ENCODE assay signal across 8 mouse cellular contexts in the genomic region with DNA sequence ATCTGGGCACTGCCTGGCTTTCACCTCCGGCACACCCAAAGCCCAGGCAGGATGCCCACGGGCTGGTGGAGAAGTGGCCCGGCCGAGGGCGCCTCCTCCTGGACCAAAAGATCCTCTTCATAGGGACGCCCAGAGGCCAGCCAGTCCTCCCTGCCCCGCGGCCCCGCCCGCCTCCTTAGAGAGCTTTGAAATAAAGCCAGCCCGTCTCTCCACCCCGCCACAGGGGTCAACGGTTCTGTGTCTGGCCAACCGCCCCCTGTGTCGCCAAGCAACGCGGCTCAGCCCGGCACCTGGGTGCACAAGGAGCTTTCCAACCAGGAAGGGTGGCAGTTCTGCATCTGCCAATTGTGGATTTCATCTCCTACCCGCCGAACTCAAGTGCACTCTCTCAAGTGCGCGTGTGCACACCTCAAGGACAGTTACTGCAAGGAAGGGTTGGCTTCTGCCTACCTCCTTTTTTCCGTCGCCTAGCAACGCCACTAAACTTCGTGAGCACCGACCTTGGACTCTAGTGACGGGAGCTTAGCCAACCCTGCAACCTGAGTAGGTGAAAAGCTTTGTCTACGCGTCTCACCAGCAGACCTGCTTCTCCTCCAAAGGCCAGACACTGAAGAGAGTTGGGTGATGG. TPM values are rescaled to one million over a fixed set of nuclear protein-coding genes. Genes with fewer than 3 reads are reported as not detected.
DNase-seq lines count a peak whose midpoint lies in the region; ATAC-seq and TF ChIP-seq lines count a peak whose summit lies in the region.

A gene (plus strand): TSS at position 56 of the 628 bp plus-strand sequence.

- peak within 1 kb of the TSS; percentile 40 for H3K4me3 ChIP-seq in embryonic facial prominence, embryonic 12.5 days
- peak within 1 kb of the TSS; percentile 38 for H3K4me3 ChIP-seq in heart, embryonic 14.5 days (ENCODE audit: control insufficient read depth in 1 of 2, insufficient read depth in 1 of 2, low read depth in 1 of 2, low read length in 2 of 2)
- peak within 1 kb of the TSS; percentile 44 for H3K4me3 ChIP-seq in kidney, embryonic 15.5 days (replicated peaks)
- peak within 1 kb of the TSS; percentile 27 for H3K4me3 ChIP-seq in liver, postnatal 0 days (ENCODE audit: low read depth, low read length)
- peak within 1 kb of the TSS; percentile 43 for H3K4me3 ChIP-seq in neural tube, embryonic 13.5 days

- peak within 1 kb of the TSS; percentile 75 for H3K4me2 ChIP-seq in embryonic facial prominence, embryonic 12.5 days (replicated peaks)
- peak within 1 kb of the TSS; percentile 75 for H3K4me2 ChIP-seq in heart, embryonic 14.5 days (ENCODE audit: low read length)
- H3K4me2 ChIP-seq in kidney, embryonic 15.5 days = peak within 1 kb of the TSS; percentile 81
- peak within 1 kb of the TSS; percentile 62 for H3K4me2 ChIP-seq in liver, postnatal 0 days (ENCODE audit: low read depth, low read length)
- H3K4me2 ChIP-seq in neural tube, embryonic 13.5 days = peak within 1 kb of the TSS; percentile 74

- peak; percentile 63 to 65 for DNase-seq in B cell, adult 2 months
- peak; percentile 88 for DNase-seq in adrenal gland, postnatal 14 days
- DNase-seq in liver, postnatal 0 days = peak; percentile 45
- peak; percentile 85 for DNase-seq in testis, postnatal 10 days (ENCODE audit: low spot score)

- H3K36me3 ChIP-seq in embryonic facial prominence, embryonic 12.5 days = no peaks in the 10 kb centered on the region
- no peaks in the 10 kb centered on the region for H3K36me3 ChIP-seq in heart, embryonic 14.5 days (ENCODE audit: control insufficient read depth, insufficient read depth, low read length)
- no peaks in the 10 kb centered on the region for H3K36me3 ChIP-seq in kidney, embryonic 15.5 days
- no peaks in the 10 kb centered on the region for H3K36me3 ChIP-seq in liver, postnatal 0 days (replicated peaks; ENCODE audit: insufficient read depth, low read length)
- H3K36me3 ChIP-seq in neural tube, embryonic 13.5 days = no peaks in the 10 kb centered on the region

- no peak for TF ChIP-seq EP300 in liver, postnatal 0 days (IDR thresholded peaks at IDR 0.05; ENCODE audit: low read depth)

- H3K9ac ChIP-seq in embryonic facial prominence, embryonic 12.5 days = no peak within 1 kb of the TSS
- H3K9ac ChIP-seq in heart, embryonic 14.5 days (ENCODE audit: low read length) = peak within 1 kb of the TSS; percentile 3; the same call in 1 of the 2 replicates
- H3K9ac ChIP-seq in kidney, embryonic 15.5 days = no peak within 1 kb of the TSS
- no peak within 1 kb of the TSS for H3K9ac ChIP-seq in liver, postnatal 0 days (replicated peaks)
- peak within 1 kb of the TSS; percentile 56 for H3K9ac ChIP-seq in neural tube, embryonic 13.5 days

- H3K27me3 ChIP-seq in embryonic facial prominence, embryonic 12.5 days = no peaks in the 10 kb centered on the region
- H3K27me3 ChIP-seq in heart, embryonic 14.5 days (ENCODE audit: control insufficient read depth, insufficient read depth, low read length) = no peaks in the 10 kb centered on the region
- H3K27me3 ChIP-seq in kidney, embryonic 15.5 days = peaks cover 6% of the 10 kb centered on the region; the same call in 1 of the 2 replicates
- peaks cover 12% of the 10 kb centered on the region for H3K27me3 ChIP-seq in liver, postnatal 0 days (ENCODE audit: insufficient read depth, low read length)
- H3K27me3 ChIP-seq in neural tube, embryonic 13.5 days = 0 out of 2 replicates have a peak, but pooled peaks cover 11% of the 10 kb centered on the region

- peak; percentile 35 for TF ChIP-seq CTCF in liver, postnatal 0 days (IDR thresholded peaks at IDR 0.05; ENCODE audit: low read depth)

- 2% methylated on average over 30 of the region's 30 CpGs for WGBS in embryonic facial prominence, embryonic 12.5 days
- 2% methylated on average over 30 of the region's 30 CpGs for WGBS in heart, embryonic 14.5 days
- 1% methylated on average over 30 of the region's 30 CpGs for WGBS in kidney, embryonic 15.5 days
- 5% methylated on average over 30 of the region's 30 CpGs for WGBS in liver, postnatal 0 days (ENCODE audit: insufficient replicate concordance)
- under 1% methylated on average over 30 of the region's 30 CpGs for WGBS in neural tube, embryonic 13.5 days

- no peak within 1 kb of the TSS for H3K27ac ChIP-seq in embryonic facial prominence, embryonic 12.5 days
- no peak within 1 kb of the TSS for H3K27ac ChIP-seq in heart, embryonic 14.5 days (replicated peaks in 1 of 2; ENCODE audit: control insufficient read depth in 1 of 2, insufficient read depth in 1 of 2, low read depth in 2 of 2, low read length in 2 of 2)
- no peak within 1 kb of the TSS for H3K27ac ChIP-seq in kidney, embryonic 15.5 days
- H3K27ac ChIP-seq in liver, postnatal 0 days (ENCODE audit: low read depth) = no peak within 1 kb of the TSS
- H3K27ac ChIP-seq in neural tube, embryonic 13.5 days (replicated peaks) = no peak within 1 kb of the TSS; the same call in 1 of the 2 replicates

- H3K4me1 ChIP-seq in embryonic facial prominence, embryonic 12.5 days = no peaks in the 10 kb centered on the region; the same call in 1 of the 2 replicates
- peaks cover 8% of the 10 kb centered on the region in 2 experiments; a peak in 3 of 4 replicates for H3K4me1 ChIP-seq in heart, embryonic 14.5 days (ENCODE audit: control insufficient read depth in 2 of 2, insufficient read depth in 2 of 2, low read length in 2 of 2)
- H3K4me1 ChIP-seq in kidney, embryonic 15.5 days = peaks cover 12% of the 10 kb centered on the region
- peaks cover 7% of the 10 kb centered on the region for H3K4me1 ChIP-seq in liver, postnatal 0 days (ENCODE audit: insufficient read depth)
- H3K4me1 ChIP-seq in neural tube, embryonic 13.5 days (replicated peaks) = peaks cover 13% of the 10 kb centered on the region

- no peaks in the 10 kb centered on the region for H3K9me3 ChIP-seq in embryonic facial prominence, embryonic 12.5 days
- H3K9me3 ChIP-seq in heart, embryonic 14.5 days (ENCODE audit: control insufficient read depth, low read length) = no peaks in the 10 kb centered on the region
- H3K9me3 ChIP-seq in kidney, embryonic 15.5 days (replicated peaks) = no peaks in the 10 kb centered on the region
- H3K9me3 ChIP-seq in liver, postnatal 0 days (ENCODE audit: low read length) = no peaks in the 10 kb centered on the region
- no peaks in the 10 kb centered on the region for H3K9me3 ChIP-seq in neural tube, embryonic 13.5 days

- peak; percentile 80 for ATAC-seq in embryonic facial prominence, embryonic 12.5 days (ENCODE audit: insufficient number of reproducible peaks, insufficient read depth, low FRiP score, low TSS enrichment)
- ATAC-seq in heart, embryonic 14.5 days (ENCODE audit: insufficient number of reproducible peaks, insufficient read depth, low FRiP score, low read depth) = peak; percentile 31; the same call in 1 of the 2 replicates
- peak; percentile 95 for ATAC-seq in kidney, embryonic 15.5 days (replicated peaks; ENCODE audit: low FRiP score)
- peak; percentile 31 for ATAC-seq in liver, postnatal 0 days
- ATAC-seq in neural tube, embryonic 13.5 days (ENCODE audit: low read depth) = peak; percentile 88

RNA-seq across cellular contexts. Expression of the gene that starts here (rescaled TPM):
- not detected in 2 replicates for total RNA-seq in adrenal gland, postnatal 14 days (2021)
- not detected in 2 replicates for polyA plus RNA-seq in embryonic facial prominence, embryonic 12.5 days (2016; fragmentation: Nextera tagmentation; extraction: Ambion mirVana)
- polyA plus RNA-seq in heart, embryonic 14.5 days (2014; fragmentation: Nextera tagmentation; extraction: Ambion mirVana) = not detected in 2 replicates
- not detected in 2 replicates for polyA plus RNA-seq in kidney, embryonic 15.5 days (2015; fragmentation: Nextera tagmentation; extraction: Ambion mirVana)
- polyA plus RNA-seq in liver, postnatal 0 days (2015; fragmentation: Nextera tagmentation; extraction: Ambion mirVana) = not detected in 2 replicates
- polyA plus RNA-seq in neural tube, embryonic 13.5 days (2015; fragmentation: Nextera tagmentation; extraction: Ambion mirVana) = not detected in 2 replicates

Comparison
In these comparisons a context has a peak if more than half of its experiments do, and no peak if none do; other contexts are left out.
1. Peak in DNase-seq in adrenal gland, postnatal 14 days; RNA of the gene not detected or under 1 TPM.
2. Peak in ATAC-seq, H3K4me3 ChIP-seq and H3K4me2 ChIP-seq in embryonic facial prominence, embryonic 12.5 days; RNA of the gene not detected or under 1 TPM.
3. Peak in ATAC-seq, H3K4me3 ChIP-seq, H3K9ac ChIP-seq and H3K4me2 ChIP-seq in heart, embryonic 14.5 days; RNA of the gene not detected or under 1 TPM.
4. Peak in ATAC-seq, H3K4me3 ChIP-seq and H3K4me2 ChIP-seq in kidney, embryonic 15.5 days; RNA of the gene not detected or under 1 TPM.
5. Peak in DNase-seq, ATAC-seq, H3K4me3 ChIP-seq and H3K4me2 ChIP-seq in liver, postnatal 0 days; RNA of the gene not detected or under 1 TPM.
6. Peak in ATAC-seq, H3K4me3 ChIP-seq, H3K9ac ChIP-seq and H3K4me2 ChIP-seq in neural tube, embryonic 13.5 days; RNA of the gene not detected or under 1 TPM.
7. ATAC-seq: peak in every context shown above with its lines; median percentile 95 in kidney, embryonic 15.5 days; 88 in neural tube, embryonic 13.5 days; 80 in embryonic facial prominence, embryonic 12.5 days; 31 in heart, embryonic 14.5 days; 31 in liver, postnatal 0 days.